Mouse (Mus musculus): Measurements from ENCODE around the gene Mphosph6.

Gene Mphosph6

GRCm38 (mm10) chr8:117771115-117771836 lies 30.5 kb downstream of the Mphosph6 start:
- no peak for DNase-seq (ENCODE audit: low spot score)

- DNase-seq (ENCODE audit: low spot score), result no peak
These were observed 32.8 kb downstream of the Mphosph6 start for GRCm38 (mm10) chr8:117768971-117769370.

GRCm38 (mm10) chr8:117765947-117766346 lies 35.8 kb downstream of the Mphosph6 start:
- DNase-seq (ENCODE audit: low spot score), result no peak

- no peak for DNase-seq (ENCODE audit: low spot score)
These were observed 37.1 kb downstream of the Mphosph6 start for GRCm38 (mm10) chr8:117764625-117765024.

- no peak for DNase-seq (ENCODE audit: low spot score)
These were observed 39.0 kb downstream of the Mphosph6 start for GRCm38 (mm10) chr8:117762776-117763175.

GRCm38 (mm10) chr8:117757900-117758299 lies 43.8 kb downstream of the Mphosph6 start:
- no peak for DNase-seq (ENCODE audit: low spot score)

- no peak for DNase-seq (ENCODE audit: low spot score)
These were observed 52.3 kb downstream of the Mphosph6 start for GRCm38 (mm10) chr8:117749436-117749835.

- no peak for DNase-seq (ENCODE audit: low spot score)
These were observed 53.6 kb downstream of the Mphosph6 start for GRCm38 (mm10) chr8:117747886-117748730.

- no peak for DNase-seq (ENCODE audit: low spot score)
These were observed 54.3 kb downstream of the Mphosph6 start for GRCm38 (mm10) chr8:117747428-117747827.

GRCm38 (mm10) chr8:117746651-117747050 lies 55.1 kb downstream of the Mphosph6 start:
- no peak for DNase-seq (ENCODE audit: low spot score)

- DNase-seq (ENCODE audit: low spot score), result peak; percentile 49
These were observed 59.2 kb downstream of the Mphosph6 start for GRCm38 (mm10) chr8:117742431-117743012.
